Mouse (Mus musculus) forebrain, embryonic 14.5 days (tissue): Measurements from ENCODE around the gene Gpr183. TPM values are rescaled to one million over a fixed set of nuclear protein-coding genes. Genes with fewer than 3 reads are reported as not detected.

Experiments used
- ATAC-seq: fragments of 200-750 bp; cut with Nextera tagmentation; 2 replicates; pipeline ENCODE4 v1.8.0; 2017; ENCODE audit warnings: mild to moderate bottlenecking, moderate library complexity
- DNase-seq: peaks from one replicate; pipeline ENCODE4 v3.0.0-alpha.2; 2015; ENCODE audit warnings: low spot score
- H3K27ac ChIP-seq: fragments of 300-500 bp; sonication (generic); 2 replicates; pipeline ENCODE4 v1.5.1; 2014; ENCODE audit warnings: low read depth, mild to moderate bottlenecking, control low read depth, low read length, moderate library complexity
- H3K27me3 ChIP-seq: fragments of 300-500 bp; sonication (generic); replicated peaks from 2 replicates; pipeline ENCODE4 v1.6.1; 2014; ENCODE audit warnings: low read length, control low read depth, mixed read lengths; ENCODE audit not compliant: control insufficient read depth, insufficient read depth
- H3K36me3 ChIP-seq: fragments of 300-500 bp; sonication (generic); 2 replicates; pipeline ENCODE4 v1.6.1; 2014; ENCODE audit warnings: low read length, control low read depth; ENCODE audit not compliant: control insufficient read depth, insufficient read depth
- H3K4me1 ChIP-seq: fragments of 300-500 bp; sonication (generic); 2 replicates; pipeline ENCODE4 v1.6.1; 2014; ENCODE audit warnings: antibody characterized with exemption, low read length, control low read depth; ENCODE audit not compliant: control insufficient read depth, insufficient read depth
- H3K4me2 ChIP-seq: fragments of 300-500 bp; sonication (generic); 2 replicates; pipeline ENCODE4 v1.6.1; 2014; ENCODE audit warnings: mild to moderate bottlenecking, control low read depth, low read length
- H3K4me3 ChIP-seq: fragments of 300-500 bp; sonication (generic); 2 replicates; pipeline ENCODE4 v1.5.1; 2014; ENCODE audit warnings: low read depth, low read length, control low read depth
- H3K9ac ChIP-seq: fragments of 300-500 bp; sonication (generic); 2 replicates; pipeline ENCODE4 v1.6.1; 2014; ENCODE audit warnings: mild to moderate bottlenecking, low read length, control low read depth, moderate library complexity
- H3K9me3 ChIP-seq: fragments of 300-500 bp; sonication (generic); replicated peaks from 2 replicates; pipeline ENCODE4 v1.6.1; 2016; ENCODE audit warnings: low read length, control low read depth, mixed read lengths; ENCODE audit not compliant: control insufficient read depth
- WGBS: fragments of 180-500 bp; shearing (Covaris S2); extraction: QIAGEN DNeasy Blood & Tissue Kit; methylation state at CpG from one replicate; pipeline ENCODE4 v1.1.7; 2014; 5-methylcytosine and 5-hydroxymethylcytosine counted together
- polyA plus RNA-seq: library from polyadenylated mRNA; unstranded; fragments of >200 nt; fragmentation: Nextera tagmentation; extraction: Ambion mirVana; gene quantifications from 2 replicates; pipeline ENCODE4 v1.2.1, GENCODE M21; 2014

The Gpr183 gene
- polyA plus RNA-seq, 1 experiment from 2014 or later = 1.1 TPM

DNA sequence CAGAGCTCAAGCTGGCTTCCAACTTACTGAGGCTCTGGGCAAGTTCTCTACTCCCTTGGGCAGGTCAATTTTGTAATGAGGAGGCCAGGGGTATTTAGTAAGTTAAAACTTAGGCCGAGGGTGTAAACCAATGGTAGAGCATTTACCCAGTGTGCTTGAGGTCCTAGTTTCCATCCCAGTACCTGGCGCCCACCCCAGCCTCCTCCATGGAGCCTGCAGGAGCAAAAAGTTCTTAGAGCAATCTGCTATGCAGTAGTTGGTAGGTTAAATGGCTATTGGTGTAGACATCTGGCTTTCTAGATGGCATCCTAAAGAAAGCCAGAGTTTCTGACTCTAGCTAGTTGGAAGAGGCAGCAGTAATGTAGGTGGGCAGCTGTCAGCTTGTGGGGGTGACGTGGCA, 15.6 kb downstream of the Gpr183 start:
- no peaks in the 10 kb centered on the region for H3K4me1 ChIP-seq
- no peak for ATAC-seq
- no peak overlapping the region for H3K4me2 ChIP-seq
- no peak overlapping the region for H3K9ac ChIP-seq
- 0 out of 2 replicates have a peak, but pooled peaks cover 2% of the 10 kb centered on the region for H3K36me3 ChIP-seq
- H3K9me3 ChIP-seq = no peaks in the 10 kb centered on the region
- DNase-seq = no peak
- H3K4me3 ChIP-seq = no peak overlapping the region
- no peak overlapping the region for H3K27ac ChIP-seq
- no peaks in the 10 kb centered on the region for H3K27me3 ChIP-seq
- WGBS = 90% methylated on average over 3 of the region's 3 CpGs

DNA sequence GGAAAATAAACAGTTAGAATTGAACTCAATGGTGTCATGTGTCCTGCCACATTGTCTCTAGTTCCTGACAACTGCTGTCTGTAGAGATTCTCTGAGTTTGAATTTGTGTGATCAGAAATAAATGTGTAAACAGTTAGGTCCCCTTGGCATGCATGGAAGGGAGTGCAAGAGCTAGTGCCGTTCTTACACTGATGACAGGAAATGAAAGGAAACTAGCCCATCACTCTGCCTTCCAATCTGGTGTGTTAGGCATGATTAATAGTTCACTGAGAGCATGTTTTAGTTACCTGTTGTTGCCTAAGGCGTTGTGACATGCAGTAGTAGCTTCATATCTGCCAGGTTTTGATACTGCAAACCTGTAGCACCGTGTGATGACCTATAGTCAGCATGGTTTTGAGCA, 17.0 kb downstream of the Gpr183 start:
- Histone ChIP-seq H3K27me3 (no peaks in the 10 kb centered on the region), H3K4me2 (no peak overlapping the region), H3K9ac (no peak overlapping the region), H3K9me3 (no peaks in the 10 kb centered on the region), H3K36me3 (no peaks in the 10 kb centered on the region), H3K27ac (no peak overlapping the region), H3K4me1 (no peaks in the 10 kb centered on the region), H3K4me3 (no peak overlapping the region)
- ATAC-seq = no peak
- WGBS = 91% methylated on average over 3 of the region's 3 CpGs
- no peak for DNase-seq

- ATAC-seq (no peak), DNase-seq (no peak)
- Histone ChIP-seq H3K4me2 (no peak overlapping the region), H3K27ac (no peak overlapping the region), H3K27me3 (no peaks in the 10 kb centered on the region), H3K4me1 (no peaks in the 10 kb centered on the region), H3K9me3 (no peaks in the 10 kb centered on the region), H3K9ac (no peak overlapping the region), H3K4me3 (no peak overlapping the region), H3K36me3 (no peaks in the 10 kb centered on the region)
- WGBS = 80% methylated on average over 8 of the region's 8 CpGs
Observed at GRCm38 (mm10) chr14:121947201-121947760, 17.7 kb downstream of the Gpr183 start.

GRCm38 (mm10) chr14:121946728-121947127, 18.3 kb downstream of the Gpr183 start:
- no peak for ATAC-seq
- no peak for DNase-seq
- Histone ChIP-seq H3K4me2 (no peak overlapping the region), H3K27me3 (no peaks in the 10 kb centered on the region), H3K27ac (no peak overlapping the region), H3K4me1 (no peaks in the 10 kb centered on the region), H3K9ac (no peak overlapping the region), H3K4me3 (no peak overlapping the region), H3K36me3 (no peaks in the 10 kb centered on the region), H3K9me3 (no peaks in the 10 kb centered on the region)
- 75% methylated on average over 8 of the region's 8 CpGs for WGBS

GRCm38 (mm10) chr14:121946131-121946530, 18.9 kb downstream of the Gpr183 start:
- Histone ChIP-seq H3K27me3 (no peaks in the 10 kb centered on the region), H3K36me3 (no peaks in the 10 kb centered on the region), H3K4me3 (no peak overlapping the region), H3K9ac (no peak overlapping the region), H3K27ac (no peak overlapping the region), H3K4me1 (no peaks in the 10 kb centered on the region), H3K9me3 (no peaks in the 10 kb centered on the region), H3K4me2 (no peak overlapping the region)
- WGBS = 90% methylated on average over 5 of the region's 5 CpGs
- DNase-seq = no peak
- ATAC-seq = no peak

GRCm38 (mm10) chr14:121939582-121939981, 25.4 kb downstream of the Gpr183 start:
- WGBS = 92% methylated on average over 3 of the region's 3 CpGs
- H3K4me3 ChIP-seq = no peak overlapping the region
- H3K9ac ChIP-seq = no peak overlapping the region
- no peak for DNase-seq
- no peaks in the 10 kb centered on the region for H3K27me3 ChIP-seq
- no peak overlapping the region for H3K27ac ChIP-seq
- H3K9me3 ChIP-seq = 0 out of 2 replicates have a peak, but pooled peaks cover 4% of the 10 kb centered on the region
- no peaks in the 10 kb centered on the region for H3K4me1 ChIP-seq
- 0 out of 2 replicates have a peak, but pooled peaks cover under 1% of the 10 kb centered on the region for H3K36me3 ChIP-seq
- no peak overlapping the region for H3K4me2 ChIP-seq
- no peak for ATAC-seq

- H3K27ac ChIP-seq = no peak overlapping the region
- H3K9me3 ChIP-seq = 0 out of 2 replicates have a peak, but pooled peaks cover 4% of the 10 kb centered on the region
- H3K9ac ChIP-seq = no peak overlapping the region
- no peak overlapping the region for H3K4me3 ChIP-seq
- no peaks in the 10 kb centered on the region for H3K27me3 ChIP-seq
- DNase-seq = no peak
- no peak for ATAC-seq
- peaks cover 9% of the 10 kb centered on the region for H3K36me3 ChIP-seq
- no peaks in the 10 kb centered on the region for H3K4me1 ChIP-seq
- H3K4me2 ChIP-seq = no peak overlapping the region
- 96% methylated on average over 11 of the region's 11 CpGs for WGBS
Observed at GRCm38 (mm10) chr14:121938256-121939191, 26.5 kb downstream of the Gpr183 start.

GRCm38 (mm10) chr14:121937601-121938255, 27.3 kb downstream of the Gpr183 start:
- DNase-seq (no peak), ATAC-seq (no peak)
- Histone ChIP-seq H3K9me3 (0 out of 2 replicates have a peak, but pooled peaks cover 4% of the 10 kb centered on the region), H3K4me2 (no peak overlapping the region), H3K27me3 (no peaks in the 10 kb centered on the region), H3K4me3 (no peak overlapping the region), H3K9ac (no peak overlapping the region), H3K4me1 (no peaks in the 10 kb centered on the region), H3K36me3 (peaks cover 9% of the 10 kb centered on the region), H3K27ac (no peak overlapping the region)
- 90% methylated on average over 11 of the region's 11 CpGs for WGBS
